Mouse (Mus musculus): Measurements from ENCODE around the gene Gpatch8. TPM values are rescaled to one million over a fixed set of nuclear protein-coding genes. Genes with fewer than 3 reads are reported as not detected.

The Gpatch8 gene
- total RNA-seq, 4 experiments from 2014 or later: 17.7 to 24.0 (median 22.8) TPM

GRCm38 (mm10) chr11:102510226-102510625 is 46.0 kb downstream of the Gpatch8 start:
- peak; percentile 35 to 46 for DNase-seq (ENCODE audit: low spot score in 2 of 2)

GRCm38 (mm10) chr11:102496732-102497131 is 59.5 kb downstream of the Gpatch8 start:
- DNase-seq (ENCODE audit: low spot score in 2 of 2): no peak

- DNase-seq (ENCODE audit: low spot score in 2 of 2): no peak
Observed at GRCm38 (mm10) chr11:102496206-102496605, 60.0 kb downstream of the Gpatch8 start.

GRCm38 (mm10) chr11:102495742-102496141 is 60.5 kb downstream of the Gpatch8 start:
- no peak for DNase-seq (ENCODE audit: low spot score in 2 of 2)

GRCm38 (mm10) chr11:102495114-102495513 is 61.1 kb downstream of the Gpatch8 start:
- DNase-seq (ENCODE audit: low spot score in 2 of 2): no peak

- no peak for DNase-seq (ENCODE audit: low spot score in 2 of 2)
Observed at GRCm38 (mm10) chr11:102494063-102494650, 62.0 kb downstream of the Gpatch8 start.

- DNase-seq (ENCODE audit: low spot score in 2 of 2): peak; percentile 30 to 54
Observed at GRCm38 (mm10) chr11:102493241-102493640, 63.0 kb downstream of the Gpatch8 start.

GRCm38 (mm10) chr11:102487901-102488300 is 68.3 kb downstream of the Gpatch8 start:
- no peak for DNase-seq (ENCODE audit: low spot score in 2 of 2)

GRCm38 (mm10) chr11:102486733-102487386 is 69.3 kb downstream of the Gpatch8 start:
- DNase-seq (ENCODE audit: low spot score in 2 of 2): peak in 1 of 2 experiments; percentile 19

GRCm38 (mm10) chr11:102481779-102482178 is 74.4 kb downstream of the Gpatch8 start:
- no peak for DNase-seq (ENCODE audit: low spot score in 2 of 2)

- no peak for DNase-seq (ENCODE audit: low spot score in 2 of 2)
Observed at GRCm38 (mm10) chr11:102480897-102481296, 75.3 kb downstream of the Gpatch8 start.

GRCm38 (mm10) chr11:102480111-102480510 is 76.1 kb downstream of the Gpatch8 start:
- no peak for DNase-seq (ENCODE audit: low spot score in 2 of 2)

GRCm38 (mm10) chr11:102479581-102479980 is 76.6 kb downstream of the Gpatch8 start:
- DNase-seq (ENCODE audit: low spot score in 2 of 2): no peak

GRCm38 (mm10) chr11:102478671-102479070 is 77.5 kb downstream of the Gpatch8 start:
- DNase-seq (ENCODE audit: low spot score in 2 of 2): no peak

- no peak for DNase-seq (ENCODE audit: low spot score in 2 of 2)
Observed at GRCm38 (mm10) chr11:102475027-102475426, 81.2 kb downstream of the Gpatch8 start.

GRCm38 (mm10) chr11:102469648-102470357 is 86.4 kb downstream of the Gpatch8 start, which contains the start of gene Itga2b:
TSS of gene Itga2b (minus strand) at chr11:102470122.
- DNase-seq (ENCODE audit: low spot score in 2 of 2): no peak

- peak; percentile 95 to 97 for DNase-seq (ENCODE audit: low spot score in 2 of 2)
Observed at GRCm38 (mm10) chr11:102467041-102467631, 89.1 kb downstream of the Gpatch8 start.

GRCm38 (mm10) chr11:102465713-102466436 is 90.3 kb downstream of the Gpatch8 start:
- DNase-seq (ENCODE audit: low spot score in 2 of 2): peak; percentile 50 to 59

GRCm38 (mm10) chr11:102464901-102465300 is 91.3 kb downstream of the Gpatch8 start:
- no peak for DNase-seq (ENCODE audit: low spot score in 2 of 2)

- DNase-seq (ENCODE audit: low spot score in 2 of 2): no peak
Observed at GRCm38 (mm10) chr11:102461764-102462163, 94.4 kb downstream of the Gpatch8 start.

GRCm38 (mm10) chr11:102460541-102460940 is 95.7 kb downstream of the Gpatch8 start:
- DNase-seq (ENCODE audit: low spot score in 2 of 2): no peak

Measured in gastrocnemius, adult 8-10 months (tissue).